15 mouse cellular contexts compared by ENCODE assay signal in genomic region chr4:115995376-115995730, GRCm38 (mm10). TPM values are rescaled to one million over a fixed set of nuclear protein-coding genes. Genes with fewer than 3 reads are reported as not detected.
"Had no signal": no experiment of that assay in that cellular context is flagged by ENCODE, and none has a peak within 500 bp of the region (broad histone marks: within the 10 kb centered on the region; RNA-seq: fewer than 3 reads in every experiment).

No protein-coding gene starts in this region.

- H3K27me3 ChIP-seq: midbrain, embryonic 15.5 days had no signal

- H3K9me3 ChIP-seq: midbrain, embryonic 15.5 days had no signal

- H3K4me1 ChIP-seq: limb, embryonic 13.5 days; midbrain, embryonic 15.5 days had no signal

- H3K4me2 ChIP-seq: limb, embryonic 13.5 days; midbrain, embryonic 15.5 days had no signal

- H3K9ac ChIP-seq: limb, embryonic 13.5 days; liver, embryonic 14.5 days; midbrain, embryonic 15.5 days had no signal

- H3K27ac ChIP-seq: layer of hippocampus, adult 2 months; limb, embryonic 13.5 days; liver, embryonic 14.5 days; midbrain, embryonic 15.5 days; stomach, postnatal 0 days had no signal

- H3K4me3 ChIP-seq: layer of hippocampus, adult 2 months; limb, embryonic 13.5 days; midbrain, embryonic 15.5 days had no signal

- DNase-seq: kidney, adult 18-20 months; kidney, postnatal 10 days; kidney, postnatal 4 days; left cerebral cortex, postnatal 4 days; lung, adult 18-20 months; right cerebral cortex, postnatal 25 days; thymus, postnatal 14 days had no signal

- H3K36me3 ChIP-seq: limb, embryonic 13.5 days; midbrain, embryonic 15.5 days had no signal

RNA-seq across cellular contexts. Expression of gene Dmbx1, which starts 55.6 kb away (rescaled TPM):
- polyA plus RNA-seq: kidney, embryonic 14.5 days; limb, embryonic 13.5 days; liver, adult 2 months; liver, embryonic 14.5 days; small intestine, adult 2 months; stomach, postnatal 0 days had no signal
